19 mouse cellular contexts compared by ENCODE assay signal in the genomic region with DNA sequence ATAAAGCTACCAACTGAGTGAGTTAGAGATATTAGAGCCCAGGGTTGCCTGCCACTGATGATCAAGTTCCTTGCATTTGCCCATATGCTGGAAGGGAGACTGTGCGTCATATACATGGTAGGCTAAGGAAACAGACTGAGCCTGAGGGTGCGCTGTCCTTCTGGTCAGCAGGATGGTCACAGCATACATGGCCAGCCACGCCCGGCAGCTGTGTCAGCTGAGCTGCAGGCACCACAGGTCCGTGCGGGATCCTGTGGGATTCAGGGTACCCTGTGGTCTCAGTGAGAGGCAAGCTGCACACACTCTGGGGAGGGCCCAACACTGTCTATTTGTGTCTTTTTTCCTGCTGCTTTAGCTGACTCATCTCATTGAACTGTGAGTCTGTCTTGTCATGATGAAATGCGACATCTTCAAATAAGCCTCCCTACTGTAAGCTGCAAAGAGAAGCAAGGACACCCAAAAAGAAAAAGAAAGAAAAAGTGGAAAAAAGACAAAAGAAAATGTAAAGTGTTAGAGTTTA.
DNase-seq lines count a peak whose midpoint lies in the region; ATAC-seq lines count a peak whose summit lies in the region.
"Had no signal": no experiment of that assay in that cellular context is flagged by ENCODE, and none has a peak within 500 bp of the region (broad histone marks: within the 10 kb centered on the region; RNA-seq: fewer than 3 reads in every experiment).

No protein-coding gene starts in this region.

- ATAC-seq in megakaryocyte, adult 5-6 weeks (ENCODE audit: poor library complexity, severe bottlenecking), result no peak
- peak; percentile 27 for ATAC-seq in liver, embryonic 13.5 days (ENCODE audit: low read depth)
- ATAC-seq in hindbrain, embryonic 14.5 days (ENCODE audit: low FRiP score), result no peak
- ATAC-seq: forebrain, embryonic 14.5 days; hindbrain, postnatal 0 days; midbrain, embryonic 16.5 days had no signal

- H3K4me3 ChIP-seq in megakaryocyte, embryonic 14.5 days (replicated peaks), result peak overlapping the region; percentile 87
- H3K4me3 ChIP-seq in liver, embryonic 13.5 days (replicated peaks), result no peak overlapping the region
- H3K4me3 ChIP-seq in hindbrain, embryonic 14.5 days (replicated peaks; ENCODE audit: low read length), result no peak overlapping the region
- H3K4me3 ChIP-seq: heart, embryonic 13.5 days; limb, embryonic 12.5 days; lung, embryonic 15.5 days had no signal

- peak; percentile 59 for DNase-seq in brain, adult 2 months (ENCODE audit: low read depth, low spot score)
- no peak for DNase-seq in liver, embryonic 13.5 days
- no peak for DNase-seq in hindbrain, embryonic 14.5 days (ENCODE audit: low spot score)
- no peak for DNase-seq in urinary bladder, postnatal 10 days (ENCODE audit: low spot score)
- DNase-seq in heart, postnatal 4 days, result no peak
- DNase-seq: adrenal gland, postnatal 14 days; cerebellum, postnatal 10 days; heart, postnatal 36 days; kidney, adult 11 months; kidney, postnatal 14 days; thymus, postnatal 14 days had no signal

- no peaks in the 10 kb centered on the region for H3K27me3 ChIP-seq in megakaryocyte, embryonic 14.5 days (replicated peaks)
- no peaks in the 10 kb centered on the region for H3K27me3 ChIP-seq in liver, embryonic 13.5 days
- H3K27me3 ChIP-seq in hindbrain, embryonic 14.5 days (ENCODE audit: control insufficient read depth, insufficient read depth, low read length), result no peaks in the 10 kb centered on the region
- H3K27me3 ChIP-seq: heart, embryonic 13.5 days; limb, embryonic 12.5 days; lung, embryonic 15.5 days had no signal

- H3K27ac ChIP-seq in liver, embryonic 13.5 days, result peak overlapping the region; percentile 90
- H3K27ac ChIP-seq in hindbrain, embryonic 14.5 days, result no peak overlapping the region
- H3K27ac ChIP-seq: heart, embryonic 13.5 days; hindbrain, postnatal 0 days; limb, embryonic 12.5 days; lung, embryonic 15.5 days had no signal

- H3K4me2 ChIP-seq in liver, embryonic 13.5 days, result 0 out of 2 replicates have a peak overlapping the region, but pooled peaks have one; percentile 63
- no peak overlapping the region for H3K4me2 ChIP-seq in hindbrain, embryonic 14.5 days (replicated peaks)
- H3K4me2 ChIP-seq: heart, embryonic 13.5 days; limb, embryonic 12.5 days; lung, embryonic 15.5 days had no signal

- no peaks in the 10 kb centered on the region for H3K36me3 ChIP-seq in megakaryocyte, embryonic 14.5 days (replicated peaks; ENCODE audit: low read length)
- H3K36me3 ChIP-seq in liver, embryonic 13.5 days, result no peaks in the 10 kb centered on the region
- H3K36me3 ChIP-seq in hindbrain, embryonic 14.5 days (replicated peaks; ENCODE audit: control insufficient read depth, insufficient read depth), result no peaks in the 10 kb centered on the region
- H3K36me3 ChIP-seq: heart, embryonic 13.5 days; limb, embryonic 12.5 days; lung, embryonic 15.5 days had no signal

- peaks cover 88% of the 10 kb centered on the region for H3K4me1 ChIP-seq in megakaryocyte, embryonic 14.5 days
- peaks cover 36% of the 10 kb centered on the region for H3K4me1 ChIP-seq in liver, embryonic 13.5 days (replicated peaks)
- H3K4me1 ChIP-seq in hindbrain, embryonic 14.5 days (replicated peaks; ENCODE audit: control insufficient read depth, insufficient read depth, low read length), result no peaks in the 10 kb centered on the region
- H3K4me1 ChIP-seq: lung, embryonic 15.5 days had no signal

- peak overlapping the region; percentile 47; the same call in 1 of the 2 replicates for H3K9ac ChIP-seq in liver, embryonic 13.5 days
- no peak overlapping the region for H3K9ac ChIP-seq in hindbrain, embryonic 14.5 days
- H3K9ac ChIP-seq: heart, embryonic 13.5 days; limb, embryonic 12.5 days; lung, embryonic 15.5 days had no signal

- WGBS in liver, embryonic 13.5 days (ENCODE audit: insufficient replicate concordance), result 49% methylated on average over 7 of the region's 7 CpGs
- WGBS in hindbrain, embryonic 14.5 days, result 81% methylated on average over 7 of the region's 7 CpGs

- no peaks in the 10 kb centered on the region for H3K9me3 ChIP-seq in megakaryocyte, embryonic 14.5 days
- H3K9me3 ChIP-seq in liver, embryonic 13.5 days (replicated peaks), result no peaks in the 10 kb centered on the region
- H3K9me3 ChIP-seq in hindbrain, embryonic 14.5 days (ENCODE audit: control insufficient read depth, low read length), result no peaks in the 10 kb centered on the region
- H3K9me3 ChIP-seq: heart, embryonic 13.5 days; limb, embryonic 12.5 days; lung, embryonic 15.5 days had no signal
